Mouse (Mus musculus) heart, embryonic 13.5 days (tissue): ENCODE data around the gene Apobec2. TPM values are rescaled to one million over a fixed set of nuclear protein-coding genes. Genes with fewer than 3 reads are reported as not detected.

Source experiments
- ATAC-seq: fragments of 200-750 bp; cut with Nextera tagmentation; 2 replicates; pipeline ENCODE4 v1.8.0; 2017; ENCODE audit warnings: moderate TSS enrichment; ENCODE audit not compliant: insufficient number of reproducible peaks, low FRiP score, low TSS enrichment; ENCODE audit errors: extremely low read depth
- H3K27ac ChIP-seq: fragments of 300-500 bp; sonication (generic); replicated peaks from 2 replicates; pipeline ENCODE4 v1.5.1; 2015; ENCODE audit warnings: moderate library complexity, mild to moderate bottlenecking, inconsistent platforms
- H3K27me3 ChIP-seq: fragments of 300-500 bp; sonication (generic); replicated peaks from 2 replicates; pipeline ENCODE4 v1.6.1; 2015; ENCODE audit warnings: mild to moderate bottlenecking, inconsistent platforms
- H3K36me3 ChIP-seq: fragments of 300-500 bp; sonication (generic); 2 replicates; pipeline ENCODE4 v1.6.1; 2015; ENCODE audit warnings: mild to moderate bottlenecking, inconsistent platforms
- H3K4me1 ChIP-seq: fragments of 300-500 bp; sonication (generic); 2 replicates; pipeline ENCODE4 v1.6.1; 2015; ENCODE audit warnings: inconsistent platforms
- H3K4me2 ChIP-seq: fragments of 300-500 bp; sonication (generic); 2 replicates; pipeline ENCODE4 v1.6.1; 2015; ENCODE audit warnings: inconsistent platforms, mild to moderate bottlenecking, moderate library complexity
- H3K4me3 ChIP-seq: fragments of 300-500 bp; sonication (generic); 2 replicates; pipeline ENCODE4 v1.5.1; 2015; ENCODE audit warnings: moderate library complexity, mild to moderate bottlenecking, inconsistent platforms
- H3K9ac ChIP-seq: fragments of 300-500 bp; sonication (generic); 2 replicates; pipeline ENCODE4 v1.6.1; 2015; ENCODE audit warnings: inconsistent platforms, mild to moderate bottlenecking, moderate library complexity
- H3K9me3 ChIP-seq: fragments of 300-500 bp; sonication (generic); 2 replicates; pipeline ENCODE4 v1.6.1; 2016; ENCODE audit warnings: inconsistent platforms
- WGBS: fragments of 180-500 bp; shearing (Covaris S2); methylation state at CpG from one replicate; pipeline ENCODE4 v1.1.7; 2015; ENCODE audit warnings: mixed read lengths; 5-methylcytosine and 5-hydroxymethylcytosine counted together
- polyA plus RNA-seq: library from polyadenylated mRNA; unstranded; fragments of >200 nt; fragmentation: Nextera tagmentation; extraction: Ambion mirVana; gene quantifications from 2 replicates; pipeline ENCODE4 v1.2.1, GENCODE M21; 2015

Gene Apobec2
- polyA plus RNA-seq, 1 experiment from 2014 or later: 182 TPM

GRCm38 (mm10) chr17:48376102-48376501 lies 56.6 kb downstream of the Apobec2 start:
- ATAC-seq: no peak
- WGBS: 84% methylated on average over 1 of the region's 1 CpGs
- no peak overlapping the region for H3K4me3 ChIP-seq

GRCm38 (mm10) chr17:48372987-48373386 lies 59.7 kb downstream of the Apobec2 start:
- H3K27ac ChIP-seq: no peak overlapping the region
- H3K9ac ChIP-seq: no peak overlapping the region
- ATAC-seq: no peak
- H3K36me3 ChIP-seq: no peaks in the 10 kb centered on the region
- H3K9me3 ChIP-seq: no peaks in the 10 kb centered on the region
- no peak overlapping the region for H3K4me3 ChIP-seq
- H3K27me3 ChIP-seq: no peaks in the 10 kb centered on the region
- WGBS: 74% methylated on average over 8 of the region's 8 CpGs
- H3K4me1 ChIP-seq: no peaks in the 10 kb centered on the region
- H3K4me2 ChIP-seq: no peak overlapping the region

More at GRCm38 (mm10) chr17:48376102-48376501, 56.6 kb downstream of the Apobec2 start:
- Histone ChIP-seq H3K9ac (no peak overlapping the region), H3K9me3 (no peaks in the 10 kb centered on the region), H3K4me2 (no peak overlapping the region), H3K36me3 (no peaks in the 10 kb centered on the region), H3K4me1 (no peaks in the 10 kb centered on the region), H3K27me3 (no peaks in the 10 kb centered on the region), H3K27ac (no peak overlapping the region)

- Histone ChIP-seq H3K4me2 (no peak overlapping the region), H3K9ac (no peak overlapping the region), H3K36me3 (no peaks in the 10 kb centered on the region), H3K27me3 (no peaks in the 10 kb centered on the region), H3K4me3 (no peak overlapping the region), H3K27ac (no peak overlapping the region), H3K9me3 (no peaks in the 10 kb centered on the region), H3K4me1 (no peaks in the 10 kb centered on the region)
- no peak for ATAC-seq
These were observed 61.1 kb downstream of the Apobec2 start for GRCm38 (mm10) chr17:48371621-48372020.

Other genes with a start within 250 kb of the Apobec2 start
- 0.05 and 0.13 TPM in 2 replicates for gene Trem1, start 200.2 kb downstream of the Apobec2 start, polyA plus RNA-seq
- gene Trem3, start 185.2 kb downstream of the Apobec2 start, polyA plus RNA-seq: not detected in 2 replicates
- gene Treml4, start 168.6 kb downstream of the Apobec2 start, polyA plus RNA-seq: 0.22 and 0.59 TPM in 2 replicates
- gene Treml2, start 133.4 kb downstream of the Apobec2 start, polyA plus RNA-seq: 0.37 and 0.52 TPM in 2 replicates
- gene B430306N03Rik, start 116.8 kb downstream of the Apobec2 start, polyA plus RNA-seq: 0.17 and 0.24 TPM in 2 replicates
- 3.9 and 4.6 TPM in 2 replicates for gene Trem2, start 86.5 kb downstream of the Apobec2 start, polyA plus RNA-seq
- gene Treml1, start 73.0 kb downstream of the Apobec2 start, polyA plus RNA-seq: 3.3 and 3.8 TPM in 2 replicates
- 9.9 and 10.5 TPM in 2 replicates for gene Nfya, start 23.0 kb downstream of the Apobec2 start, polyA plus RNA-seq
- 44.3 and 44.6 TPM in 2 replicates for gene Oard1, start 22.9 kb downstream of the Apobec2 start, polyA plus RNA-seq
- 8.8 and 9.0 TPM in 2 replicates for gene Tspo2, start 18.6 kb upstream of the Apobec2 start, polyA plus RNA-seq
- 0.23 and 0.24 TPM in 2 replicates for gene Unc5cl, start 22.0 kb upstream of the Apobec2 start, polyA plus RNA-seq